Mouse (Mus musculus) liver, postnatal 0 days (tissue): Measurements from ENCODE around the gene Nek6. TPM values are rescaled to one million over a fixed set of nuclear protein-coding genes. Genes with fewer than 3 reads are reported as not detected.

Source experiments
- ATAC-seq: fragments of 200-750 bp; cut with Nextera tagmentation; 2 replicates; pipeline ENCODE4 v1.8.0; 2017; ENCODE audit warnings: mild to moderate bottlenecking, moderate library complexity
- DNase-seq: peaks from one replicate; pipeline ENCODE4 v3.0.0-alpha.2; 2016
- H3K27ac ChIP-seq: fragments of 300-500 bp; sonication (generic); 2 replicates; pipeline ENCODE4 v1.5.1; 2014; ENCODE audit warnings: antibody characterized with exemption, moderate library complexity, mild to moderate bottlenecking, low read depth
- H3K27me3 ChIP-seq: fragments of 300-500 bp; sonication (generic); 2 replicates; pipeline ENCODE4 v1.6.1; 2014; ENCODE audit warnings: low read length, control low read depth, mixed read lengths; ENCODE audit not compliant: insufficient read depth
- H3K36me3 ChIP-seq: fragments of 300-500 bp; sonication (generic); replicated peaks from 2 replicates; pipeline ENCODE4 v1.6.1; 2014; ENCODE audit warnings: mild to moderate bottlenecking, control low read depth, low read length, moderate library complexity, mixed read lengths; ENCODE audit not compliant: insufficient read depth
- H3K4me1 ChIP-seq: fragments of 300-500 bp; sonication (generic); 2 replicates; pipeline ENCODE4 v1.6.1; 2014; ENCODE audit warnings: antibody characterized with exemption, mild to moderate bottlenecking, control low read depth; ENCODE audit not compliant: insufficient read depth
- H3K4me2 ChIP-seq: fragments of 300-500 bp; sonication (generic); 2 replicates; pipeline ENCODE4 v1.6.1; 2014; ENCODE audit warnings: low read depth, mild to moderate bottlenecking, low read length, moderate library complexity, mixed read lengths
- H3K4me3 ChIP-seq: fragments of 300-500 bp; sonication (generic); 2 replicates; pipeline ENCODE4 v1.5.1; 2014; ENCODE audit warnings: low read depth, low read length
- H3K9ac ChIP-seq: fragments of 300-500 bp; sonication (generic); replicated peaks from 2 replicates; pipeline ENCODE4 v1.6.1; 2014; ENCODE audit warnings: mild to moderate bottlenecking, moderate library complexity
- H3K9me3 ChIP-seq: fragments of 300-500 bp; sonication (generic); 2 replicates; pipeline ENCODE4 v1.6.1; 2016; ENCODE audit warnings: mild to moderate bottlenecking, control low read depth, low read length, mixed read lengths
- CTCF ChIP-seq: sonication (generic); IDR thresholded peaks from 2 replicates; pipeline ENCODE4 v1.5.1; 2016; ENCODE audit warnings: antibody characterized with exemption, low read depth
- EP300 ChIP-seq: IDR thresholded peaks from 2 replicates; pipeline ENCODE4 v1.6.1; 2016; ENCODE audit warnings: antibody characterized with exemption, low read depth, mild to moderate bottlenecking
- WGBS: fragments of 180-500 bp; shearing (Covaris S2); extraction: QIAGEN DNeasy Blood & Tissue Kit; methylation state at CpG from one replicate; pipeline ENCODE4 v1.1.7; 2014; ENCODE audit not compliant: insufficient replicate concordance; 5-methylcytosine and 5-hydroxymethylcytosine counted together
- microRNA-seq: library from miRNA; unstranded; fragments of <30 nt; microRNA quantifications from one replicate; pipeline ENCODE4, GENCODE M21; 2016
- polyA plus RNA-seq: library from polyadenylated mRNA; unstranded; fragments of >200 nt; fragmentation: Nextera tagmentation; extraction: Ambion mirVana; gene quantifications from 2 replicates; pipeline ENCODE4 v1.2.1, GENCODE M21; 2015

Gene Nek6
- polyA plus RNA-seq, 1 experiment from 2014 or later: 39.7 TPM

GRCm38 (mm10) chr2:38641761-38642160 lies 130.3 kb downstream of the Nek6 start:
- Histone ChIP-seq H3K4me2 (no peak overlapping the region), H3K36me3 (peaks cover 43% of the 10 kb centered on the region), H3K9me3 (no peaks in the 10 kb centered on the region), H3K27me3 (no peaks in the 10 kb centered on the region), H3K4me1 (peaks cover 14% of the 10 kb centered on the region), H3K4me3 (no peak overlapping the region), H3K27ac (no peak overlapping the region), H3K9ac (no peak overlapping the region)
- 93% methylated on average over 1 of the region's 1 CpGs for WGBS
- TF ChIP-seq EP300 (no peak), CTCF (no peak)
- ATAC-seq (no peak), DNase-seq (no peak)

- TF ChIP-seq CTCF: no peak
- TF ChIP-seq EP300: peak; percentile 51; the same call in 1 of the 2 replicates
- WGBS: 3% methylated on average over 48 of the region's 52 CpGs
- peak within 1 kb of the TSS; percentile 90 for H3K9ac ChIP-seq
These were observed 132.4 kb downstream of the Nek6 start, which contains the start of gene Psmb7 for GRCm38 (mm10) chr2:38643625-38644427. TSS of gene Psmb7 (minus strand) at chr2:38644087.

More at GRCm38 (mm10) chr2:38643625-38644427, 132.4 kb downstream of the Nek6 start, which contains the start of gene Psmb7:
- ATAC-seq (peak; percentile 92), DNase-seq (peak; percentile 94)
- Histone ChIP-seq H3K4me1 (peaks cover 14% of the 10 kb centered on the region), H3K4me2 (peak within 1 kb of the TSS; percentile 89), H3K27me3 (no peaks in the 10 kb centered on the region), H3K4me3 (peak within 1 kb of the TSS; percentile 97), H3K27ac (peak within 1 kb of the TSS; percentile 78), H3K9me3 (no peaks in the 10 kb centered on the region), H3K36me3 (peaks cover 28% of the 10 kb centered on the region)

Small RNAs within 50 kb of the gene (microRNA-seq; reads per million reads assigned to microRNA genes)
- gene Gm27634: not detected

Other genes starting within 250 kb of the Nek6 start
- gene Dennd1a, start 224.3 kb upstream of the Nek6 start, polyA plus RNA-seq: 3.6 and 3.8 TPM in 2 replicates
- gene Lhx2, start 172.4 kb upstream of the Nek6 start, polyA plus RNA-seq: 1.7 and 2.8 TPM in 2 replicates
- gene Psmb7, start 132.4 kb downstream of the Nek6 start, polyA plus RNA-seq: 112 and 120 TPM in 2 replicates
- not detected in 2 replicates for gene Nr5a1, start 202.9 kb downstream of the Nek6 start, polyA plus RNA-seq